Mouse (Mus musculus) limb, embryonic 13.5 days (tissue): Measurements from ENCODE around the gene Lingo2. TPM values are rescaled to one million over a fixed set of nuclear protein-coding genes. Genes with fewer than 3 reads are reported as not detected.

ENCODE experiments used
- ATAC-seq: fragments of 200-750 bp; cut with Nextera tagmentation; 2 replicates; pipeline ENCODE4 v1.8.0; 2017; ENCODE audit warnings: low read depth, moderate number of reproducible peaks, moderate TSS enrichment; ENCODE audit not compliant: low FRiP score
- H3K27ac ChIP-seq: fragments of 300-500 bp; sonication (generic); 2 replicates; pipeline ENCODE4 v1.5.1; 2015; ENCODE audit warnings: inconsistent platforms, mild to moderate bottlenecking, moderate library complexity
- H3K27me3 ChIP-seq: fragments of 300-500 bp; sonication (generic); 2 replicates; pipeline ENCODE4 v1.6.1; 2015; ENCODE audit warnings: mild to moderate bottlenecking, inconsistent platforms
- H3K36me3 ChIP-seq: fragments of 300-500 bp; sonication (generic); 2 replicates; pipeline ENCODE4 v1.6.1; 2015; ENCODE audit warnings: inconsistent platforms, mild to moderate bottlenecking, moderate library complexity
- H3K4me1 ChIP-seq: fragments of 300-500 bp; sonication (generic); 2 replicates; pipeline ENCODE4 v1.6.1; 2015; ENCODE audit warnings: inconsistent platforms
- H3K4me2 ChIP-seq: fragments of 300-500 bp; sonication (generic); replicated peaks from 2 replicates; pipeline ENCODE4 v1.6.1; 2015; ENCODE audit warnings: inconsistent platforms, mild to moderate bottlenecking, moderate library complexity
- H3K4me3 ChIP-seq: fragments of 300-500 bp; sonication (generic); 2 replicates; pipeline ENCODE4 v1.5.1; 2015; ENCODE audit warnings: moderate library complexity, mild to moderate bottlenecking, inconsistent platforms
- H3K9ac ChIP-seq: fragments of 300-500 bp; sonication (generic); 2 replicates; pipeline ENCODE4 v1.6.1; 2015; ENCODE audit warnings: mild to moderate bottlenecking, inconsistent platforms
- H3K9me3 ChIP-seq: fragments of 300-500 bp; sonication (generic); 2 replicates; pipeline ENCODE4 v1.6.1; 2016; ENCODE audit warnings: inconsistent platforms
- WGBS: fragments of 180-500 bp; shearing (Covaris S2); methylation state at CpG from one replicate; pipeline ENCODE4 v1.1.7; 2015; 5-methylcytosine and 5-hydroxymethylcytosine counted together
- polyA plus RNA-seq: library from polyadenylated mRNA; unstranded; fragments of >200 nt; fragmentation: Nextera tagmentation; extraction: Ambion mirVana; gene quantifications from 2 replicates; pipeline ENCODE4 v1.2.1, GENCODE M21; 2015

Gene Lingo2
- polyA plus RNA-seq = 3.1 and 3.7 TPM in 2 replicates

GRCm38 (mm10) chr4:36951150-36951954, at the start of gene Lingo2:
Gene Lingo2 (minus strand): TSS chr4:36951747.
- no peak within 1 kb of the TSS for H3K27ac ChIP-seq
- peak within 1 kb of the TSS; percentile 97 for H3K4me2 ChIP-seq
- peaks cover 23% of the 10 kb centered on the region; the same call in 1 of the 2 replicates for H3K4me1 ChIP-seq
- no peaks in the 10 kb centered on the region for H3K36me3 ChIP-seq
- under 1% methylated on average over 47 of the region's 61 CpGs for WGBS
- H3K4me3 ChIP-seq = peak within 1 kb of the TSS; percentile 55
- H3K9ac ChIP-seq = peak within 1 kb of the TSS; percentile 59
- peak; percentile 37; the same call in 1 of the 2 replicates for ATAC-seq
- H3K27me3 ChIP-seq = peaks cover 68% of the 10 kb centered on the region
- no peaks in the 10 kb centered on the region for H3K9me3 ChIP-seq

GRCm38 (mm10) chr4:36973358-36973757, 21.8 kb upstream of the Lingo2 start:
- no peaks in the 10 kb centered on the region for H3K36me3 ChIP-seq
- no peak overlapping the region for H3K4me2 ChIP-seq
- H3K4me1 ChIP-seq = no peaks in the 10 kb centered on the region
- no peak for ATAC-seq
- H3K4me3 ChIP-seq = no peak overlapping the region
- WGBS = 89% methylated on average over 4 of the region's 4 CpGs
- no peak overlapping the region for H3K9ac ChIP-seq
- no peaks in the 10 kb centered on the region for H3K9me3 ChIP-seq
- no peak overlapping the region for H3K27ac ChIP-seq
- H3K27me3 ChIP-seq = no peaks in the 10 kb centered on the region

GRCm38 (mm10) chr4:36952431-36953429, 1.2 kb upstream of the Lingo2 start:
- ATAC-seq = no peak
- Histone ChIP-seq H3K4me1 (peaks cover 23% of the 10 kb centered on the region; the same call in 1 of the 2 replicates), H3K27ac (no peak overlapping the region), H3K27me3 (peaks cover 67% of the 10 kb centered on the region), H3K9ac (no peak overlapping the region; the same call in 1 of the 2 replicates), H3K4me2 (peak overlapping the region; percentile 97), H3K9me3 (no peaks in the 10 kb centered on the region), H3K36me3 (no peaks in the 10 kb centered on the region), H3K4me3 (peak overlapping the region; percentile 55)
- 10% methylated on average over 20 of the region's 20 CpGs for WGBS

- Histone ChIP-seq H3K9me3 (no peaks in the 10 kb centered on the region), H3K9ac (peak overlapping the region; percentile 59), H3K4me1 (peaks cover 23% of the 10 kb centered on the region; the same call in 1 of the 2 replicates), H3K27ac (no peak overlapping the region), H3K27me3 (peaks cover 71% of the 10 kb centered on the region), H3K4me3 (peak overlapping the region; percentile 55), H3K36me3 (no peaks in the 10 kb centered on the region), H3K4me2 (peak overlapping the region; percentile 97)
- no peak for ATAC-seq
- WGBS = under 1% methylated on average over 7 of the region's 7 CpGs
Measured at GRCm38 (mm10) chr4:36951955-36952215, 338 bp upstream of the Lingo2 start.

- H3K9ac ChIP-seq = peak overlapping the region; percentile 59
- H3K36me3 ChIP-seq = no peaks in the 10 kb centered on the region
- ATAC-seq = no peak
- H3K27ac ChIP-seq = no peak overlapping the region
- H3K9me3 ChIP-seq = no peaks in the 10 kb centered on the region
- H3K4me3 ChIP-seq = peak overlapping the region; percentile 55
- H3K4me1 ChIP-seq = peaks cover 23% of the 10 kb centered on the region; the same call in 1 of the 2 replicates
- under 1% methylated on average over 11 of the region's 11 CpGs for WGBS
- peak overlapping the region; percentile 97 for H3K4me2 ChIP-seq
- H3K27me3 ChIP-seq = peaks cover 68% of the 10 kb centered on the region
Measured at GRCm38 (mm10) chr4:36950790-36951149, 777 bp downstream of the Lingo2 start.

GRCm38 (mm10) chr4:36950021-36950751, 1.4 kb downstream of the Lingo2 start:
- Histone ChIP-seq H3K9me3 (no peaks in the 10 kb centered on the region), H3K36me3 (no peaks in the 10 kb centered on the region), H3K9ac (peak overlapping the region; percentile 59), H3K4me2 (peak overlapping the region; percentile 97), H3K4me3 (peak overlapping the region; percentile 55), H3K27ac (no peak overlapping the region), H3K27me3 (peaks cover 68% of the 10 kb centered on the region), H3K4me1 (peaks cover 23% of the 10 kb centered on the region; the same call in 1 of the 2 replicates)
- peak; percentile 90 for ATAC-seq
- under 1% methylated on average over 36 of the region's 43 CpGs for WGBS

- no peak for ATAC-seq
- Histone ChIP-seq H3K4me1 (no peaks in the 10 kb centered on the region), H3K36me3 (no peaks in the 10 kb centered on the region), H3K27me3 (no peaks in the 10 kb centered on the region), H3K4me3 (no peak overlapping the region), H3K27ac (no peak overlapping the region), H3K9me3 (no peaks in the 10 kb centered on the region), H3K9ac (no peak overlapping the region), H3K4me2 (no peak overlapping the region)
- WGBS = 85% methylated on average over 1 of the region's 1 CpGs
Measured at GRCm38 (mm10) chr4:36890810-36891209, 60.7 kb downstream of the Lingo2 start.

GRCm38 (mm10) chr4:36890365-36890764, 61.2 kb downstream of the Lingo2 start:
- Histone ChIP-seq H3K27ac (no peak overlapping the region), H3K9me3 (no peaks in the 10 kb centered on the region), H3K27me3 (no peaks in the 10 kb centered on the region), H3K36me3 (no peaks in the 10 kb centered on the region), H3K4me2 (no peak overlapping the region), H3K4me3 (no peak overlapping the region), H3K9ac (no peak overlapping the region), H3K4me1 (no peaks in the 10 kb centered on the region)
- no peak for ATAC-seq
- 85% methylated on average over 3 of the region's 3 CpGs for WGBS

GRCm38 (mm10) chr4:36874781-36875180, 76.8 kb downstream of the Lingo2 start:
- no peak for ATAC-seq

GRCm38 (mm10) chr4:36824982-36825381, 126.6 kb downstream of the Lingo2 start:
- Histone ChIP-seq H3K27ac (no peak overlapping the region), H3K4me1 (no peaks in the 10 kb centered on the region), H3K4me2 (no peak overlapping the region), H3K9ac (no peak overlapping the region), H3K27me3 (no peaks in the 10 kb centered on the region), H3K9me3 (no peaks in the 10 kb centered on the region), H3K4me3 (no peak overlapping the region), H3K36me3 (no peaks in the 10 kb centered on the region)
- no peak for ATAC-seq

More at GRCm38 (mm10) chr4:36874781-36875180, 76.8 kb downstream of the Lingo2 start:
- Histone ChIP-seq H3K4me2 (no peak overlapping the region), H3K27me3 (no peaks in the 10 kb centered on the region), H3K4me3 (no peak overlapping the region), H3K9me3 (no peaks in the 10 kb centered on the region), H3K27ac (no peak overlapping the region), H3K9ac (no peak overlapping the region), H3K4me1 (no peaks in the 10 kb centered on the region), H3K36me3 (no peaks in the 10 kb centered on the region)

- ATAC-seq = no peak
- H3K36me3 ChIP-seq = no peaks in the 10 kb centered on the region
Measured at GRCm38 (mm10) chr4:36821914-36822313, 129.6 kb downstream of the Lingo2 start.

More at GRCm38 (mm10) chr4:36821914-36822313, 129.6 kb downstream of the Lingo2 start:
- Histone ChIP-seq H3K27me3 (no peaks in the 10 kb centered on the region), H3K27ac (no peak overlapping the region), H3K4me2 (no peak overlapping the region), H3K4me3 (no peak overlapping the region), H3K4me1 (no peaks in the 10 kb centered on the region), H3K9me3 (no peaks in the 10 kb centered on the region), H3K9ac (no peak overlapping the region)
